Mouse (Mus musculus) kidney, adult 2 months (tissue): ENCODE data around the gene Polr3h.

Experiments used
- CTCF ChIP-seq: fragments of 200-500 bp; conservative IDR thresholded peaks from 2 replicates; pipeline ENCODE4 v1.5.1; 2011; ENCODE audit warnings: low read depth, mild to moderate bottlenecking, control low read depth, low read length, moderate library complexity, mixed read lengths; ENCODE audit not compliant: insufficient read depth, insufficient read length
- POLR2A ChIP-seq: fragments of 200-500 bp; IDR thresholded peaks from one replicate; pipeline ENCODE4 v1.6.1; 2011; ENCODE audit warnings: low read depth, low read length, control low read depth

DNA sequence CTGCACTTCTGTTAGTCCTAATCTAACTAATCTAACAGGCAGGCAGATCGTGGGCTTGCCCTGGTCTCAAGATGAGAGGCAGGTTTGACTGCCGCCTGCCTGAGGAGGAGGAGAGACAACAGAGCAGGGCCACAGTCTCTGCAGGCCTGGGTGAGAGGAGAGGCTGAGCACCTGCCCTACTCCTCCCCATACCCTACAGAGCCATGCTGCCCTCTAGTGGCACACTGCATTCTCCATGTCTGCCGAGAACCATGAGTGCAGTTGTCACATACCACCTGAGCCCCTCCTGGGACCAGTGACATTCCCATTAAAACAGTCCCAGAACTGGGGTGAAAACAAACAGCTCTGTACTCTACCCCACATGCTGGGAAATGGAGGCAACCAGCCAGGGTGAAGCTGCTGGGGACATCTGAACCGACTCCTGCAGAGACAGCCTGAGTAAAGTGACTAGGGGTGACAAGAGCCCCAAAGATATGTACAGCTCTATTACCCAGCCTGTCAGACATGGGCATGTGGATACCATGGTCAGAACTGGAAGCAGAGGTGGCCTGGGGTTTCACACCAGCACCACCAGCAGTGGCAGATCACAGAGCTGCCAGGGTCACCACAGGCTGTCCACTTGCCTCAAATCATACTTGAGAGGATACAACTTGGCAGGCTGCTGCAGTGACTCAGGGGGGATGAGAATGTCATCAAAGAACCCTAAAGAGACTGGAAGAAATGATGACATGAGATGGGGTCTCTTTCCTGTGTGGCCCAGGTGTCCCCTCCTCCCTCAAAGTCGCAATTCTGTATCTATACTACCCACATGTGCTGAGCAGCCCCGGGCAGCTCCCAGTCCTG is 8.2 kb downstream of the Polr3h start:
- peak; percentile 98 for TF ChIP-seq CTCF
- no peak for TF ChIP-seq POLR2A
